Mouse (Mus musculus) ES-E14 (cell line): ENCODE measurements around the gene Cx3cr1.

ENCODE experiments used
- CHD2 ChIP-seq: IDR thresholded peaks from 2 replicates; pipeline ENCODE4 v1.6.1; 2014; ENCODE audit warnings: mild to moderate bottlenecking, low read depth, low read length, inconsistent platforms
- MAFK ChIP-seq: IDR thresholded peaks from 2 replicates; pipeline ENCODE4 v1.6.1; 2014; ENCODE audit warnings: mild to moderate bottlenecking, low read depth, low read length, inconsistent platforms; ENCODE audit not compliant: insufficient read depth
- ZC3H11A ChIP-seq: IDR thresholded peaks from 2 replicates; pipeline ENCODE4 v1.6.1; 2012; ENCODE audit warnings: low read depth, mild to moderate bottlenecking, inconsistent platforms, low read length, borderline replicate concordance

DNA sequence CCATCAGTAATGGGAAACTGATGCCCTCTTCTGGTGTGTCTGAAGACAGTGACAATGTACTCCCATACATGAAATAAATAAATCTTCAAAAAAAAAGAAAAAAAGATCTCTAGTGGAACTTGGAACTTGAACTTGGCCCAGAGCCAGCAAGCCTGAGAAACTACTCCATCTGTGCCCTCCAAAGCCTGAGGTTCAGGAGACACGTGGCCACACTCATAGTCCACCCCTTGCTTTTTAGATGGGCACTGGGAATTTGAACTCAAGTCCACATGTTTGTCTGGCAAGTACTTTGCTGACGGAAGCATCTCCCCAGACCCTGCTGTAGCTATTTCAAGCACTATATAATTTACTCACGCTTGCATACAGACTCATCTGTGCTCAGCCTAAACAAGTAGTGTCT lies 104.5 kb downstream of the Cx3cr1 start:
- no peak for TF ChIP-seq MAFK
- TF ChIP-seq ZC3H11A = no peak
- TF ChIP-seq CHD2 = no peak
